Mouse (Mus musculus) bone marrow macrophage, adult 2 months (primary cell): Measurements from ENCODE around the gene Cdcp1.

Experiments used
- CTCF ChIP-seq: IDR thresholded peaks from 2 replicates; pipeline ENCODE4 v1.5.1; 2012; ENCODE audit warnings: low read depth, mild to moderate bottlenecking, low read length, moderate library complexity
- POLR2A ChIP-seq: IDR thresholded peaks from 2 replicates; pipeline ENCODE4 v1.6.1; 2012; ENCODE audit warnings: mild to moderate bottlenecking, low read depth, low read length, borderline replicate concordance

GRCm38 (mm10) chr9:123206948-123207347 lies 8.9 kb downstream of the Cdcp1 start:
- no peak for TF ChIP-seq CTCF
- TF ChIP-seq POLR2A: no peak
